Mouse (Mus musculus): ENCODE results near the gene Mrps36. TPM values are rescaled to one million over a fixed set of nuclear protein-coding genes. Genes with fewer than 3 reads are reported as not detected.

Mrps36 gene
- 114 TPM for polyA plus RNA-seq (2017; shearing (Covaris generic))

GRCm38 (mm10) chr13:100744036-100744744, at the start of gene Mrps36:
TSS of gene Mrps36 (minus strand) at chr13:100744659.

GRCm38 (mm10) chr13:100786414-100786867, 42.0 kb upstream of the Mrps36 start, which contains the start of gene Ccnb1:
TSS of gene Ccnb1 (minus strand) at chr13:100786570.

GRCm38 (mm10) chr13:100775252-100776055, 31.0 kb upstream of the Mrps36 start, which contains the start of gene Cenph:
TSS of gene Cenph (minus strand) at chr13:100775899.

GRCm38 (mm10) chr13:100730861-100731176, 13.6 kb downstream of the Mrps36 start, which contains the start of gene Cdk7:
TSS of gene Cdk7 (minus strand) at chr13:100730939.

Other genes with a start within 250 kb of the Mrps36 start
- gene Ocln, start 191.9 kb downstream of the Mrps36 start, polyA plus RNA-seq (2017; shearing (Covaris generic)), result 0.61 TPM
- 9.4 TPM for gene Marveld2, start 127.7 kb downstream of the Mrps36 start, polyA plus RNA-seq (2017; shearing (Covaris generic))
- 132 TPM for gene Ak6, start 93.7 kb downstream of the Mrps36 start, polyA plus RNA-seq (2017; shearing (Covaris generic))
- gene Rad17, start 93.6 kb downstream of the Mrps36 start, polyA plus RNA-seq (2017; shearing (Covaris generic)), result 29.2 TPM
- 2.6 TPM for gene Taf9, start 93.1 kb downstream of the Mrps36 start, polyA plus RNA-seq (2017; shearing (Covaris generic))
- gene Ccdc125, start 74.9 kb downstream of the Mrps36 start, polyA plus RNA-seq (2017; shearing (Covaris generic)), result 22.6 TPM
- gene Cdk7, start 13.7 kb downstream of the Mrps36 start, polyA plus RNA-seq (2017; shearing (Covaris generic)), result 93.5 TPM
- gene Cenph, start 31.2 kb upstream of the Mrps36 start, polyA plus RNA-seq (2017; shearing (Covaris generic)), result 5.1 TPM
- gene Ccnb1, start 41.9 kb upstream of the Mrps36 start, polyA plus RNA-seq (2017; shearing (Covaris generic)), result 12.8 TPM
- gene Slc30a5, start 88.8 kb upstream of the Mrps36 start, polyA plus RNA-seq (2017; shearing (Covaris generic)), result 12.0 TPM